Mouse (Mus musculus): ENCODE data around the gene Mllt6. TPM values are rescaled to one million over a fixed set of nuclear protein-coding genes. Genes with fewer than 3 reads are reported as not detected.

The Mllt6 gene
- polyA plus RNA-seq (2016; fragmentation: Nextera tagmentation; extraction: Ambion mirVana), result 2.1 and 2.6 TPM in 2 replicates

- Histone ChIP-seq H3K36me3 (peaks cover 33% of the 10 kb centered on the region), H3K9me3 (replicated peaks) (no peaks in the 10 kb centered on the region; the same call in 1 of the 2 replicates), H3K27me3 (ENCODE audit: low read depth, poor library complexity, severe bottlenecking) (peaks cover 40% of the 10 kb centered on the region), H3K4me1 (peaks cover 68% of the 10 kb centered on the region), H3K4me3 (peak within 1 kb of the TSS; percentile 95), H3K27ac (replicated peaks) (peak within 1 kb of the TSS; percentile 95)
- WGBS, result 1% methylated on average over 35 of the region's 76 CpGs
- DNase-seq (ENCODE audit: low spot score), result peak; percentile 83
Observed at GRCm38 (mm10) chr11:97662893-97663527, at the start of gene Mllt6. Gene Mllt6 (plus strand): TSS chr11:97663414.

GRCm38 (mm10) chr11:97615276-97615675, 47.9 kb upstream of the Mllt6 start:
- DNase-seq (ENCODE audit: low spot score), result no peak
- no peak overlapping the region for H3K4me3 ChIP-seq
- H3K4me1 ChIP-seq, result no peaks in the 10 kb centered on the region
- H3K36me3 ChIP-seq, result no peaks in the 10 kb centered on the region
- H3K27me3 ChIP-seq (ENCODE audit: low read depth, poor library complexity, severe bottlenecking), result peaks cover 50% of the 10 kb centered on the region
- 80% methylated on average over 4 of the region's 4 CpGs for whole genome bisulfite sequencing
- no peaks in the 10 kb centered on the region for H3K9me3 ChIP-seq (replicated peaks)
- no peak overlapping the region for H3K27ac ChIP-seq (replicated peaks)

- Histone ChIP-seq H3K9me3 (replicated peaks) (no peaks in the 10 kb centered on the region), H3K27ac (replicated peaks) (no peak overlapping the region), H3K27me3 (ENCODE audit: low read depth, poor library complexity, severe bottlenecking) (peaks cover 56% of the 10 kb centered on the region), H3K4me3 (no peak overlapping the region), H3K36me3 (no peaks in the 10 kb centered on the region), H3K4me1 (peaks cover 4% of the 10 kb centered on the region; the same call in 1 of the 2 replicates)
- no peak for DNase-seq (ENCODE audit: low spot score)
- WGBS, result 64% methylated on average over 11 of the region's 11 CpGs
Observed at GRCm38 (mm10) chr11:97618368-97618767, 44.8 kb upstream of the Mllt6 start.

- Histone ChIP-seq H3K9me3 (replicated peaks) (no peaks in the 10 kb centered on the region), H3K27me3 (ENCODE audit: low read depth, poor library complexity, severe bottlenecking) (peaks cover 66% of the 10 kb centered on the region), H3K4me3 (no peak overlapping the region), H3K36me3 (no peaks in the 10 kb centered on the region), H3K27ac (replicated peaks) (no peak overlapping the region), H3K4me1 (peaks cover 4% of the 10 kb centered on the region; the same call in 1 of the 2 replicates)
- DNase-seq (ENCODE audit: low spot score), result no peak
- 43% methylated on average over 5 of the region's 5 CpGs for WGBS
Observed at GRCm38 (mm10) chr11:97619391-97619795, 43.8 kb upstream of the Mllt6 start.

GRCm38 (mm10) chr11:97622440-97622839, 40.8 kb upstream of the Mllt6 start:
- peak; percentile 83 for DNase-seq (ENCODE audit: low spot score)
- H3K27ac ChIP-seq (replicated peaks), result no peak overlapping the region
- H3K36me3 ChIP-seq, result no peaks in the 10 kb centered on the region
- peaks cover 25% of the 10 kb centered on the region for H3K4me1 ChIP-seq
- peaks cover 76% of the 10 kb centered on the region for H3K27me3 ChIP-seq (ENCODE audit: low read depth, poor library complexity, severe bottlenecking)
- H3K4me3 ChIP-seq, result no peak overlapping the region
- 3% methylated on average over 6 of the region's 6 CpGs for WGBS
- no peaks in the 10 kb centered on the region for H3K9me3 ChIP-seq (replicated peaks)

- H3K27me3 ChIP-seq (ENCODE audit: low read depth, poor library complexity, severe bottlenecking), result peaks cover 76% of the 10 kb centered on the region
Observed at GRCm38 (mm10) chr11:97623166-97623565, 40.0 kb upstream of the Mllt6 start.

GRCm38 (mm10) chr11:97625551-97625950, 37.7 kb upstream of the Mllt6 start:
- peaks cover 55% of the 10 kb centered on the region for H3K4me1 ChIP-seq
- 73% methylated on average over 5 of the region's 5 CpGs for WGBS
- H3K36me3 ChIP-seq, result no peaks in the 10 kb centered on the region
- H3K27ac ChIP-seq (replicated peaks), result no peak overlapping the region
- peaks cover 80% of the 10 kb centered on the region for H3K27me3 ChIP-seq (ENCODE audit: low read depth, poor library complexity, severe bottlenecking)
- no peaks in the 10 kb centered on the region for H3K9me3 ChIP-seq (replicated peaks)
- no peak for DNase-seq (ENCODE audit: low spot score)
- H3K4me3 ChIP-seq, result no peak overlapping the region

More at GRCm38 (mm10) chr11:97623166-97623565, 40.0 kb upstream of the Mllt6 start:
- no peak overlapping the region for H3K4me3 ChIP-seq
- H3K36me3 ChIP-seq, result no peaks in the 10 kb centered on the region
- WGBS, result 66% methylated on average over 9 of the region's 9 CpGs
- peaks cover 32% of the 10 kb centered on the region for H3K4me1 ChIP-seq
- H3K9me3 ChIP-seq (replicated peaks), result no peaks in the 10 kb centered on the region
- no peak overlapping the region for H3K27ac ChIP-seq (replicated peaks)
- no peak for DNase-seq (ENCODE audit: low spot score)

- 3% methylated on average over 13 of the region's 13 CpGs for WGBS
- peak overlapping the region; percentile 83 for H3K4me3 ChIP-seq
- H3K27me3 ChIP-seq (ENCODE audit: low read depth, poor library complexity, severe bottlenecking), result peaks cover 89% of the 10 kb centered on the region
Observed at GRCm38 (mm10) chr11:97626431-97626830, 36.8 kb upstream of the Mllt6 start.

GRCm38 (mm10) chr11:97626850-97627249, 36.4 kb upstream of the Mllt6 start:
- under 1% methylated on average over 10 of the region's 10 CpGs for WGBS
- Histone ChIP-seq H3K4me1 (peaks cover 67% of the 10 kb centered on the region), H3K27me3 (ENCODE audit: low read depth, poor library complexity, severe bottlenecking) (peaks cover 93% of the 10 kb centered on the region), H3K4me3 (peak overlapping the region; percentile 83), H3K27ac (replicated peaks) (no peak overlapping the region), H3K9me3 (replicated peaks) (no peaks in the 10 kb centered on the region), H3K36me3 (no peaks in the 10 kb centered on the region)
- peak; percentile 55 for DNase-seq (ENCODE audit: low spot score)

More at GRCm38 (mm10) chr11:97626431-97626830, 36.8 kb upstream of the Mllt6 start:
- Histone ChIP-seq H3K27ac (replicated peaks) (0 out of 2 replicates have a peak overlapping the region, but pooled peaks have one; percentile 13), H3K4me1 (peaks cover 63% of the 10 kb centered on the region), H3K9me3 (replicated peaks) (no peaks in the 10 kb centered on the region), H3K36me3 (no peaks in the 10 kb centered on the region)
- no peak for DNase-seq (ENCODE audit: low spot score)

- Histone ChIP-seq H3K27ac (replicated peaks) (peak overlapping the region; percentile 93), H3K36me3 (no peaks in the 10 kb centered on the region), H3K4me1 (peaks cover 63% of the 10 kb centered on the region), H3K27me3 (ENCODE audit: low read depth, poor library complexity, severe bottlenecking) (peaks cover 97% of the 10 kb centered on the region), H3K9me3 (replicated peaks) (no peaks in the 10 kb centered on the region), H3K4me3 (peak overlapping the region; percentile 83)
- peak; percentile 37 for DNase-seq (ENCODE audit: low spot score)
- WGBS, result under 1% methylated on average over 30 of the region's 30 CpGs
Observed at GRCm38 (mm10) chr11:97627556-97628302, 35.5 kb upstream of the Mllt6 start.

- no peak for DNase-seq (ENCODE audit: low spot score)
- Histone ChIP-seq H3K4me3 (peak overlapping the region; percentile 83), H3K36me3 (no peaks in the 10 kb centered on the region), H3K4me1 (peaks cover 63% of the 10 kb centered on the region), H3K27ac (replicated peaks) (peak overlapping the region; percentile 93), H3K27me3 (ENCODE audit: low read depth, poor library complexity, severe bottlenecking) (peaks cover 93% of the 10 kb centered on the region), H3K9me3 (replicated peaks) (no peaks in the 10 kb centered on the region)
- WGBS, result under 1% methylated on average over 28 of the region's 28 CpGs
Observed at GRCm38 (mm10) chr11:97628303-97628567, 35.0 kb upstream of the Mllt6 start.

GRCm38 (mm10) chr11:97628568-97629518, 34.4 kb upstream of the Mllt6 start:
- Histone ChIP-seq H3K27me3 (ENCODE audit: low read depth, poor library complexity, severe bottlenecking) (peaks cover 87% of the 10 kb centered on the region), H3K4me3 (peak overlapping the region; percentile 83), H3K27ac (replicated peaks) (peak overlapping the region; percentile 93), H3K9me3 (replicated peaks) (no peaks in the 10 kb centered on the region), H3K4me1 (peaks cover 63% of the 10 kb centered on the region), H3K36me3 (no peaks in the 10 kb centered on the region)
- under 1% methylated on average over 106 of the region's 106 CpGs for WGBS
- DNase-seq (ENCODE audit: low spot score), result peak; percentile 70

All from midbrain, embryonic 10.5 days (tissue).